Mouse (Mus musculus) liver, adult 2 months (tissue): ENCODE results near the gene Sgsm1.

ENCODE experiments used
- CTCF ChIP-seq: fragments of 200-500 bp; IDR thresholded peaks from 2 replicates; pipeline ENCODE4 v1.5.1; 2011; ENCODE audit warnings: low read depth, low read length, control low read depth
- POLR2A ChIP-seq: fragments of 200-500 bp; IDR thresholded peaks from 2 replicates; pipeline ENCODE4 v1.6.1; 2011; ENCODE audit warnings: low read length, control low read depth; ENCODE audit not compliant: insufficient read depth; ENCODE audit errors: extremely low read depth

DNA sequence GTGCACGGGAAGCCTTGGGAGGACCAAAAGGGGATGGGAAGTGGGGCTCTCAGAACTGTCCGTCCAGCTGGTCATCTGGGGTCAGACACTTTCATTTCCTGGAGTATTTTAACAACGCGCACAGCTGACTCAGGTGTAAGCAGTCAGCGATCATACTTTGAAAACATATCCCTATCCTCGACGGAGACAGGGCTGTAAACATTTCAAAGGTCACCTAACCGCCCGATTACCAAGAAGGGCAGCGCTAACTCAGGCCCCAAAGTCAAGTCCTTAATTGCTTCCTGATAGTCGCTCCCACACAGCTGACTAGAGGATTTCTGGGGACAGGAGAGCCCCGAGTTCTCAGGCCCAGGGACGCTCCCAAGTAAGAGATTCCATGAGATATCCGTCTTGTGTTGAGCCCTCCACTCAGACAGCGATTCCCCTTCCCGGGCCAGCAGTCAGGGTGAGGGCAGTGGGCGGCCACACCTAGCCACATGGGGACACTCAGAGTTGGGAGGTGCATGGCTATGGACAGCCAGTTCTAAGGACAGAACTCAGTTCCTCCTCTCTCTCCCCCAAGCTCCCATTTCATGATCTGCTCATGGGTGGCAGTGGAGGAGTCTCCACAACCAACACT is 91.9 kb downstream of the Sgsm1 start:
- TF ChIP-seq CTCF: no peak
- TF ChIP-seq POLR2A: no peak
